Mouse (Mus musculus) CH12F3 (cell line): ENCODE data around the gene Ptk7.

Source experiments
- in situ Hi-C: fragments of 300-500 bp; cut with MboI; formaldehyde crosslinking; loops from 2 replicates; pipeline ENCODE4 v1.14.3; 2020; ENCODE audit warnings: low sequenced_read_pairs

Gene Ptk7

GRCm38 (mm10) chr17:46525579-46526307 is 103.6 kb downstream of the Ptk7 start:
- in situ Hi-C loops: no loop called here

GRCm38 (mm10) chr17:46525065-46525464 is 104.2 kb downstream of the Ptk7 start:
- in situ Hi-C loops: no loop called here

- in situ Hi-C loops: no loop called here
Measured at GRCm38 (mm10) chr17:46521963-46522668, 107.2 kb downstream of the Ptk7 start.

GRCm38 (mm10) chr17:46521174-46521573 is 108.1 kb downstream of the Ptk7 start:
- in situ Hi-C loops: no loop called here

- in situ Hi-C loops: no loop called here
Measured at GRCm38 (mm10) chr17:46520385-46520979, 108.8 kb downstream of the Ptk7 start.

GRCm38 (mm10) chr17:46519971-46520370 is 109.3 kb downstream of the Ptk7 start:
- in situ Hi-C loops: no loop called here
